Mouse (Mus musculus): ENCODE data around the gene Zbtb32. TPM values are rescaled to one million over a fixed set of nuclear protein-coding genes. Genes with fewer than 3 reads are reported as not detected.

Zbtb32 gene
- polyA plus RNA-seq, 1 experiment from 2014 or later = 1.2 TPM

- Histone ChIP-seq H3K4me3 (ENCODE audit: low read depth, low read length) (peak overlapping the region; percentile 70), H3K9ac (ENCODE audit: low read depth, low read length) (peak overlapping the region; percentile 47), H3K9me3 (ENCODE audit: control insufficient read depth) (no peaks in the 10 kb centered on the region), H3K27me3 (replicated peaks; ENCODE audit: control insufficient read depth, insufficient read depth, low read length) (no peaks in the 10 kb centered on the region), H3K36me3 (ENCODE audit: control insufficient read depth, insufficient read depth) (peaks cover 31% of the 10 kb centered on the region), H3K4me2 (replicated peaks; ENCODE audit: low read depth) (peak overlapping the region; percentile 86), H3K4me1 (replicated peaks; ENCODE audit: control insufficient read depth, insufficient read depth, low read length) (peaks cover 3% of the 10 kb centered on the region; the same call in 1 of the 2 replicates), H3K27ac (ENCODE audit: low read depth, low read length) (peak overlapping the region; percentile 51)
- TF ChIP-seq CTCF (IDR thresholded peaks at IDR 0.05; ENCODE audit: low read depth) = no peak
- WGBS = 1% methylated on average over 23 of the region's 23 CpGs
- ATAC-seq = no peak
Measured at GRCm38 (mm10) chr7:30553021-30553589, 45.6 kb downstream of the Zbtb32 start.

GRCm38 (mm10) chr7:30552102-30553020, 46.3 kb downstream of the Zbtb32 start, which contains the start of the genes Hspb6 and Proser3:
Gene Hspb6, plus strand, starts transcription at chr7:30552178.
Gene Proser3, minus strand, starts transcription at chr7:30552299.
- ATAC-seq = peak; percentile 96
- H3K27ac ChIP-seq (ENCODE audit: low read depth, low read length) = peak within 1 kb of the TSS; percentile 89
- WGBS = under 1% methylated on average over 44 of the region's 44 CpGs
- peaks cover 31% of the 10 kb centered on the region for H3K36me3 ChIP-seq (ENCODE audit: control insufficient read depth, insufficient read depth)
- no peak for TF ChIP-seq CTCF (IDR thresholded peaks at IDR 0.05; ENCODE audit: low read depth)
- peaks cover 3% of the 10 kb centered on the region; the same call in 1 of the 2 replicates for H3K4me1 ChIP-seq (replicated peaks; ENCODE audit: control insufficient read depth, insufficient read depth, low read length)
- H3K9me3 ChIP-seq (ENCODE audit: control insufficient read depth) = no peaks in the 10 kb centered on the region
- H3K4me3 ChIP-seq (ENCODE audit: low read depth, low read length) = peak within 1 kb of the TSS; percentile 70
- no peaks in the 10 kb centered on the region for H3K27me3 ChIP-seq (replicated peaks; ENCODE audit: control insufficient read depth, insufficient read depth, low read length)
- H3K9ac ChIP-seq (ENCODE audit: low read depth, low read length) = peak within 1 kb of the TSS; percentile 59
- H3K4me2 ChIP-seq (replicated peaks; ENCODE audit: low read depth) = peak within 1 kb of the TSS; percentile 86

- peak overlapping the region; percentile 89 for H3K27ac ChIP-seq (ENCODE audit: low read depth, low read length)
- peak overlapping the region; percentile 59 for H3K9ac ChIP-seq (ENCODE audit: low read depth, low read length)
- peaks cover 3% of the 10 kb centered on the region; the same call in 1 of the 2 replicates for H3K4me1 ChIP-seq (replicated peaks; ENCODE audit: control insufficient read depth, insufficient read depth, low read length)
- no peaks in the 10 kb centered on the region for H3K9me3 ChIP-seq (ENCODE audit: control insufficient read depth)
- peaks cover 24% of the 10 kb centered on the region for H3K36me3 ChIP-seq (ENCODE audit: control insufficient read depth, insufficient read depth)
- peak overlapping the region; percentile 86 for H3K4me2 ChIP-seq (replicated peaks; ENCODE audit: low read depth)
- peak; percentile 66 for ATAC-seq
- 3% methylated on average over 10 of the region's 10 CpGs for WGBS
- TF ChIP-seq CTCF (IDR thresholded peaks at IDR 0.05; ENCODE audit: low read depth) = peak; percentile 67
- H3K4me3 ChIP-seq (ENCODE audit: low read depth, low read length) = peak overlapping the region; percentile 70
- no peaks in the 10 kb centered on the region for H3K27me3 ChIP-seq (replicated peaks; ENCODE audit: control insufficient read depth, insufficient read depth, low read length)
Measured at GRCm38 (mm10) chr7:30551445-30552101, 47.1 kb downstream of the Zbtb32 start.

GRCm38 (mm10) chr7:30550603-30551002, 48.1 kb downstream of the Zbtb32 start:
- Histone ChIP-seq H3K9ac (ENCODE audit: low read depth, low read length) (no peak overlapping the region), H3K4me3 (ENCODE audit: low read depth, low read length) (no peak overlapping the region), H3K36me3 (ENCODE audit: control insufficient read depth, insufficient read depth) (peaks cover 14% of the 10 kb centered on the region), H3K4me1 (replicated peaks; ENCODE audit: control insufficient read depth, insufficient read depth, low read length) (peaks cover 3% of the 10 kb centered on the region; the same call in 1 of the 2 replicates), H3K9me3 (ENCODE audit: control insufficient read depth) (no peaks in the 10 kb centered on the region), H3K27me3 (replicated peaks; ENCODE audit: control insufficient read depth, insufficient read depth, low read length) (no peaks in the 10 kb centered on the region), H3K27ac (ENCODE audit: low read depth, low read length) (no peak overlapping the region), H3K4me2 (replicated peaks; ENCODE audit: low read depth) (no peak overlapping the region)
- TF ChIP-seq CTCF (IDR thresholded peaks at IDR 0.05; ENCODE audit: low read depth) = no peak
- no peak for ATAC-seq
- WGBS = 100% methylated on average over 1 of the region's 1 CpGs

- Histone ChIP-seq H3K9me3 (ENCODE audit: control insufficient read depth) (no peaks in the 10 kb centered on the region), H3K27me3 (replicated peaks; ENCODE audit: control insufficient read depth, insufficient read depth, low read length) (no peaks in the 10 kb centered on the region), H3K4me1 (replicated peaks; ENCODE audit: control insufficient read depth, insufficient read depth, low read length) (peaks cover 3% of the 10 kb centered on the region; the same call in 1 of the 2 replicates), H3K36me3 (ENCODE audit: control insufficient read depth, insufficient read depth) (peaks cover 8% of the 10 kb centered on the region), H3K4me2 (replicated peaks; ENCODE audit: low read depth) (no peak overlapping the region), H3K9ac (ENCODE audit: low read depth, low read length) (no peak overlapping the region), H3K4me3 (ENCODE audit: low read depth, low read length) (no peak overlapping the region), H3K27ac (ENCODE audit: low read depth, low read length) (no peak overlapping the region)
- TF ChIP-seq CTCF (IDR thresholded peaks at IDR 0.05; ENCODE audit: low read depth) = no peak
- WGBS = 82% methylated on average over 2 of the region's 2 CpGs
- ATAC-seq = no peak
Measured at GRCm38 (mm10) chr7:30549880-30550279, 48.8 kb downstream of the Zbtb32 start.

- Histone ChIP-seq H3K4me1 (replicated peaks; ENCODE audit: control insufficient read depth, insufficient read depth, low read length) (no peaks in the 10 kb centered on the region), H3K27ac (ENCODE audit: low read depth, low read length) (no peak overlapping the region), H3K4me2 (replicated peaks; ENCODE audit: low read depth) (no peak overlapping the region), H3K27me3 (replicated peaks; ENCODE audit: control insufficient read depth, insufficient read depth, low read length) (no peaks in the 10 kb centered on the region), H3K9ac (ENCODE audit: low read depth, low read length) (no peak overlapping the region), H3K4me3 (ENCODE audit: low read depth, low read length) (no peak overlapping the region), H3K36me3 (ENCODE audit: control insufficient read depth, insufficient read depth) (peaks cover 19% of the 10 kb centered on the region; the same call in 1 of the 2 replicates), H3K9me3 (ENCODE audit: control insufficient read depth) (no peaks in the 10 kb centered on the region)
- no peak for ATAC-seq
- no peak for TF ChIP-seq CTCF (IDR thresholded peaks at IDR 0.05; ENCODE audit: low read depth)
- WGBS = 91% methylated on average over 2 of the region's 2 CpGs
Measured at GRCm38 (mm10) chr7:30544327-30544726, 54.4 kb downstream of the Zbtb32 start.

Data from intestine, postnatal 0 days (tissue).